Mouse (Mus musculus) olfactory bulb, adult 2 months (tissue): Measurements from ENCODE around the gene Wwc2.

Source experiments
- CTCF ChIP-seq: fragments of 200-500 bp; IDR thresholded peaks from 2 replicates; pipeline ENCODE4 v1.5.1; 2012; ENCODE audit warnings: low read depth, mild to moderate bottlenecking, low read length, moderate library complexity; ENCODE audit not compliant: insufficient read depth
- POLR2A ChIP-seq: fragments of 200-500 bp; IDR thresholded peaks from 2 replicates; pipeline ENCODE4 v1.6.1; 2012; ENCODE audit warnings: mild to moderate bottlenecking, low read depth, low read length, moderate library complexity; ENCODE audit not compliant: insufficient read depth

DNA sequence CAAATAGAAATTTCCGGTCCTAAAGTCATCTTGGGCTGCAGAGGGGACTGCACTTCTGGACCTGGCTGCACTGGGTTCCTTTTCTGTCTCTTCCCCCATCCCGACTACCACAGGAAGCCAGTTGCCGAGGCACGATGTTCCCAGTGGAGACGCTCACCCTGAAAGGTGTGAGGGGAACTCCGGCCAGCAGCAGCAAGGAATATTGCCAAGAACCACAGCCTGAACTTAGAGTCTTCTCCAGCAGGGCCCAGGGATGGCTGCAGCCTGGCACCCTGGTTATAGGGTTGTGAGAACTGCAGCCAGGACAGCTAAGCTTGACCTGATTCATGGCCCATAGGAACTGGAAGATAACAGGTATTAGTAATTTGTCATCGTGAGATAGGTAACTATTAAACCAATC is 86.7 kb downstream of the Wwc2 start:
- TF ChIP-seq CTCF: no peak
- TF ChIP-seq POLR2A: no peak
